Mouse (Mus musculus) myocyte (in vitro differentiated cells): ENCODE data around the gene Galt.

Source experiments
- CEBPB ChIP-seq: IDR thresholded peaks from 2 replicates; pipeline ENCODE4 v1.6.1; 2011; ENCODE audit warnings: mild to moderate bottlenecking, moderate library complexity; ENCODE audit not compliant: poor library complexity, insufficient read depth, severe bottlenecking
- MAX ChIP-seq: IDR thresholded peaks from one replicate; pipeline ENCODE4 v1.6.1; 2011; ENCODE audit warnings: low read depth, mild to moderate bottlenecking, control low read depth
- POLR2A ChIP-seq: IDR thresholded peaks from one replicate; pipeline ENCODE4 v1.6.1; 2011; ENCODE audit warnings: low read depth, mild to moderate bottlenecking, control low read depth, moderate library complexity; ENCODE audit not compliant: insufficient read length
- POLR2AphosphoS2 ChIP-seq: IDR thresholded peaks from one replicate; pipeline ENCODE4 v1.6.1; 2011; ENCODE audit warnings: low read depth, control low read depth; ENCODE audit not compliant: insufficient read length
- TCF3 ChIP-seq: IDR thresholded peaks from one replicate; pipeline ENCODE4 v1.6.1; 2011; ENCODE audit warnings: low read depth, control low read depth; ENCODE audit not compliant: insufficient read length

- no peak for TF ChIP-seq CEBPB
- no peak for TF ChIP-seq POLR2A
- TF ChIP-seq TCF3 = no peak
- no peak for TF ChIP-seq MAX
- no peak for TF ChIP-seq POLR2AphosphoS2
These were observed 10.9 kb upstream of the Galt start for GRCm38 (mm10) chr4:41744131-41744530.
